Mouse (Mus musculus): Measurements from ENCODE around the gene Mindy1. TPM values are rescaled to one million over a fixed set of nuclear protein-coding genes. Genes with fewer than 3 reads are reported as not detected.

Gene Mindy1
- polyA plus RNA-seq, 1 experiment, result 33.3 TPM

GRCm38 (mm10) chr3:95270766-95271364 is 10.3 kb upstream of the Mindy1 start:
- no peak overlapping the region for H3K4me3 ChIP-seq
- peaks cover 10% of the 10 kb centered on the region for H3K36me3 ChIP-seq (ENCODE audit: control insufficient read depth, insufficient read depth)
- TF ChIP-seq MYOD1 (IDR thresholded peaks at IDR 0.05; ENCODE audit: control insufficient read depth in 1 of 3, insufficient read length in 2 of 3, low read depth in 2 of 3), result no peak
- no peak for TF ChIP-seq USF1 (IDR thresholded peaks at IDR 0.05; ENCODE audit: low read depth)
- no peak for TF ChIP-seq REST (IDR thresholded peaks at IDR 0.05; ENCODE audit: insufficient read depth, insufficient read length)
- no peak for TF ChIP-seq POLR2A (IDR thresholded peaks at IDR 0.05; ENCODE audit: insufficient read length, low read depth)
- no peak for TF ChIP-seq CEBPB (IDR thresholded peaks at IDR 0.05; ENCODE audit: insufficient read depth, poor library complexity, severe bottlenecking)
- no peak for TF ChIP-seq TCF12 (IDR thresholded peaks at IDR 0.05; ENCODE audit: insufficient read depth, poor library complexity, severe bottlenecking)
- TF ChIP-seq SRF (IDR thresholded peaks at IDR 0.05; ENCODE audit: control insufficient read depth, insufficient read length, low read depth), result no peak
- no peak for TF ChIP-seq TCF3 (IDR thresholded peaks at IDR 0.05; ENCODE audit: insufficient read length, low read depth)
- no peak for TF ChIP-seq POLR2AphosphoS2 (IDR thresholded peaks at IDR 0.05; ENCODE audit: insufficient read length, low read depth)
- TF ChIP-seq E2F4 (IDR thresholded peaks at IDR 0.05; ENCODE audit: insufficient read depth), result no peak
- TF ChIP-seq MAX (IDR thresholded peaks at IDR 0.05; ENCODE audit: low read depth), result no peak
- no peak for TF ChIP-seq MYOG (IDR thresholded peaks at IDR 0.05; ENCODE audit: control insufficient read depth in 1 of 3, insufficient read depth in 1 of 3, insufficient read length in 2 of 3, low read depth in 2 of 3)
- H3ac ChIP-seq (ENCODE audit: control insufficient read depth, insufficient read length), result no peak overlapping the region
- no peaks in the 10 kb centered on the region for H3K27me3 ChIP-seq (ENCODE audit: control insufficient read depth, insufficient read depth, insufficient read length)
- H3K4me2 ChIP-seq (ENCODE audit: low read depth), result no peak overlapping the region
- H3K79me2 ChIP-seq (ENCODE audit: control insufficient read depth, insufficient read depth), result peaks cover 16% of the 10 kb centered on the region

GRCm38 (mm10) chr3:95273471-95273870 is 7.7 kb upstream of the Mindy1 start:
- peaks cover 23% of the 10 kb centered on the region for H3K79me2 ChIP-seq (ENCODE audit: control insufficient read depth, insufficient read depth)

GRCm38 (mm10) chr3:95274453-95274852 is 6.7 kb upstream of the Mindy1 start:
- no peaks in the 10 kb centered on the region for H3K27me3 ChIP-seq (ENCODE audit: control insufficient read depth, insufficient read depth, insufficient read length)
- TF ChIP-seq POLR2A (IDR thresholded peaks at IDR 0.05; ENCODE audit: insufficient read length, low read depth), result no peak
- no peak for TF ChIP-seq USF1 (IDR thresholded peaks at IDR 0.05; ENCODE audit: low read depth)
- no peak for TF ChIP-seq CEBPB (IDR thresholded peaks at IDR 0.05; ENCODE audit: insufficient read depth, poor library complexity, severe bottlenecking)
- TF ChIP-seq MYOD1 (IDR thresholded peaks at IDR 0.05; ENCODE audit: control insufficient read depth in 1 of 3, insufficient read length in 2 of 3, low read depth in 2 of 3), result no peak
- TF ChIP-seq TCF3 (IDR thresholded peaks at IDR 0.05; ENCODE audit: insufficient read length, low read depth), result no peak
- TF ChIP-seq MAX (IDR thresholded peaks at IDR 0.05; ENCODE audit: low read depth), result no peak
- no peak overlapping the region for H3ac ChIP-seq (ENCODE audit: control insufficient read depth, insufficient read length)
- peaks cover 33% of the 10 kb centered on the region for H3K79me2 ChIP-seq (ENCODE audit: control insufficient read depth, insufficient read depth)
- H3K4me3 ChIP-seq, result no peak overlapping the region
- no peak overlapping the region for H3K4me2 ChIP-seq (ENCODE audit: low read depth)
- no peaks in the 10 kb centered on the region for H3K36me3 ChIP-seq (ENCODE audit: control insufficient read depth, insufficient read depth)

More at GRCm38 (mm10) chr3:95273471-95273870, 7.7 kb upstream of the Mindy1 start:
- no peaks in the 10 kb centered on the region for H3K36me3 ChIP-seq (ENCODE audit: control insufficient read depth, insufficient read depth)
- no peak overlapping the region for H3ac ChIP-seq (ENCODE audit: control insufficient read depth, insufficient read length)
- H3K4me2 ChIP-seq (ENCODE audit: low read depth), result no peak overlapping the region
- TF ChIP-seq MYOD1 (IDR thresholded peaks at IDR 0.05; ENCODE audit: control insufficient read depth in 1 of 3, insufficient read length in 2 of 3, low read depth in 2 of 3) (peak in 1 of 3 experiments; percentile 21), MYOG (IDR thresholded peaks at IDR 0.05; ENCODE audit: control insufficient read depth in 1 of 3, insufficient read depth in 1 of 3, insufficient read length in 2 of 3, low read depth in 2 of 3) (peak in 1 of 3 experiments; percentile 33), CEBPB (IDR thresholded peaks at IDR 0.05; ENCODE audit: insufficient read depth, poor library complexity, severe bottlenecking) (no peak), POLR2A (IDR thresholded peaks at IDR 0.05; ENCODE audit: insufficient read length, low read depth) (no peak)
- H3K4me3 ChIP-seq, result no peak overlapping the region
- no peaks in the 10 kb centered on the region for H3K27me3 ChIP-seq (ENCODE audit: control insufficient read depth, insufficient read depth, insufficient read length)

GRCm38 (mm10) chr3:95275161-95275560 is 6.0 kb upstream of the Mindy1 start:
- H3K4me2 ChIP-seq (ENCODE audit: low read depth), result no peak overlapping the region
- no peaks in the 10 kb centered on the region for H3K27me3 ChIP-seq (ENCODE audit: control insufficient read depth, insufficient read depth, insufficient read length)
- no peak overlapping the region for H3K4me3 ChIP-seq
- no peaks in the 10 kb centered on the region for H3K36me3 ChIP-seq (ENCODE audit: control insufficient read depth, insufficient read depth)
- peaks cover 35% of the 10 kb centered on the region for H3K79me2 ChIP-seq (ENCODE audit: control insufficient read depth, insufficient read depth)
- TF ChIP-seq MYOD1 (IDR thresholded peaks at IDR 0.05; ENCODE audit: control insufficient read depth in 1 of 3, insufficient read length in 2 of 3, low read depth in 2 of 3) (no peak), REST (IDR thresholded peaks at IDR 0.05; ENCODE audit: insufficient read depth, insufficient read length) (no peak), SRF (IDR thresholded peaks at IDR 0.05; ENCODE audit: control insufficient read depth, insufficient read length, low read depth) (no peak), E2F4 (IDR thresholded peaks at IDR 0.05; ENCODE audit: insufficient read depth) (no peak), CEBPB (IDR thresholded peaks at IDR 0.05; ENCODE audit: insufficient read depth, poor library complexity, severe bottlenecking) (no peak), TCF3 (IDR thresholded peaks at IDR 0.05; ENCODE audit: insufficient read length, low read depth) (no peak), POLR2A (IDR thresholded peaks at IDR 0.05; ENCODE audit: insufficient read length, low read depth) (no peak), MYOG (IDR thresholded peaks at IDR 0.05; ENCODE audit: control insufficient read depth in 1 of 3, insufficient read depth in 1 of 3, insufficient read length in 2 of 3, low read depth in 2 of 3) (no peak), MAX (IDR thresholded peaks at IDR 0.05; ENCODE audit: low read depth) (no peak), TCF12 (IDR thresholded peaks at IDR 0.05; ENCODE audit: insufficient read depth, poor library complexity, severe bottlenecking) (no peak), POLR2AphosphoS2 (IDR thresholded peaks at IDR 0.05; ENCODE audit: insufficient read length, low read depth) (no peak), USF1 (IDR thresholded peaks at IDR 0.05; ENCODE audit: low read depth) (no peak)
- H3ac ChIP-seq (ENCODE audit: control insufficient read depth, insufficient read length), result no peak overlapping the region

GRCm38 (mm10) chr3:95276428-95276934 is 4.7 kb upstream of the Mindy1 start:
- peak overlapping the region; percentile 40 for H3K4me2 ChIP-seq (ENCODE audit: low read depth)
- H3ac ChIP-seq (ENCODE audit: control insufficient read depth, insufficient read length), result no peak overlapping the region
- H3K79me2 ChIP-seq (ENCODE audit: control insufficient read depth, insufficient read depth), result peaks cover 31% of the 10 kb centered on the region
- H3K36me3 ChIP-seq (ENCODE audit: control insufficient read depth, insufficient read depth), result no peaks in the 10 kb centered on the region
- H3K27me3 ChIP-seq (ENCODE audit: control insufficient read depth, insufficient read depth, insufficient read length), result no peaks in the 10 kb centered on the region
- H3K4me3 ChIP-seq, result no peak overlapping the region
- no peak for TF ChIP-seq TCF12 (IDR thresholded peaks at IDR 0.05; ENCODE audit: insufficient read depth, poor library complexity, severe bottlenecking)
- TF ChIP-seq TCF3 (IDR thresholded peaks at IDR 0.05; ENCODE audit: insufficient read length, low read depth), result no peak
- no peak for TF ChIP-seq USF1 (IDR thresholded peaks at IDR 0.05; ENCODE audit: low read depth)
